Mouse (Mus musculus) heart, adult 2 months (tissue): ENCODE data around the gene Kcnip3. TPM values are rescaled to one million over a fixed set of nuclear protein-coding genes. Genes with fewer than 3 reads are reported as not detected.

ENCODE experiments used
- DNase-seq, 2 experiments: peaks; one replicate each; pipeline ENCODE4 v3.0.0; 2021
- H3K27ac ChIP-seq: fragments of 200-600 bp; 2 replicates; pipeline ENCODE4 v1.8.1; 2022
- H3K27me3 ChIP-seq: fragments of 200-500 bp; 2 replicates; pipeline ENCODE4 v1.6.1; 2012; ENCODE audit warnings: mild to moderate bottlenecking, low read length, inconsistent platforms, mixed read lengths; ENCODE audit not compliant: control insufficient read depth, insufficient read depth
- H3K36me3 ChIP-seq: fragments of 200-500 bp; 2 replicates; pipeline ENCODE4 v1.6.1; 2012; ENCODE audit warnings: low read length, inconsistent platforms; ENCODE audit not compliant: control insufficient read depth, insufficient read depth
- H3K4me1 ChIP-seq: fragments of 200-500 bp; 2 replicates; pipeline ENCODE4 v1.6.1; 2011; ENCODE audit warnings: low read length; ENCODE audit not compliant: control insufficient read depth, insufficient read depth
- H3K4me3 ChIP-seq: fragments of 200-600 bp; 2 replicates; pipeline ENCODE4 v1.8.1; 2022
- H3K79me2 ChIP-seq: fragments of 200-500 bp; replicated peaks from 2 replicates; pipeline ENCODE4 v1.6.1; 2012; ENCODE audit warnings: mild to moderate bottlenecking, inconsistent platforms, low read length, moderate library complexity, mixed read lengths; ENCODE audit not compliant: control insufficient read depth, insufficient read depth
- H3K9ac ChIP-seq: fragments of 200-500 bp; 2 replicates; pipeline ENCODE4 v1.6.1; 2012; ENCODE audit warnings: low read depth, mild to moderate bottlenecking, control low read depth, inconsistent platforms, low read length, mixed read lengths
- CTCF ChIP-seq: fragments of 200-600 bp; IDR thresholded peaks from 2 replicates; pipeline ENCODE4 v1.8.1; 2022; ENCODE audit warnings: antibody characterized with exemption, mild to moderate bottlenecking, moderate library complexity
- EP300 ChIP-seq: fragments of 200-500 bp; IDR thresholded peaks from 2 replicates; pipeline ENCODE4 v1.6.1; 2011; ENCODE audit warnings: low read depth, low read length, control low read depth; ENCODE audit not compliant: insufficient read depth
- POLR2A ChIP-seq: fragments of 200-500 bp; IDR thresholded peaks from 2 replicates; pipeline ENCODE4 v1.6.1; 2011; ENCODE audit warnings: mild to moderate bottlenecking, low read depth, low read length, control low read depth; ENCODE audit not compliant: insufficient read depth
- WGBS: fragments of 180-500 bp; shearing (Covaris S2); methylation state at CpG from one replicate; pipeline ENCODE4 v1.1.7; 2018; 5-methylcytosine and 5-hydroxymethylcytosine counted together
- intact Hi-C: fragments of 180-260 bp; cut with DNase I; formaldehyde crosslinking; loops from one replicate; pipeline ENCODE4 v1.15.1; 2025
- polyA plus RNA-seq: library from polyadenylated mRNA; depleted of rRNA; stranded (reverse); fragments of >200 nt; gene quantifications from 2 replicates; pipeline ENCODE4 v1.2.3, GENCODE M21; 2012
- total RNA-seq, 2 experiments: library from RNA; stranded (reverse); gene quantifications; 2 replicates each; pipeline ENCODE4 v1.2.3; 2021

Kcnip3 gene
- total and polyA plus RNA-seq, 3 experiments, result 1.1 to 1.3 (median 1.2) TPM

GRCm38 (mm10) chr2:127444055-127444789 is 77.7 kb downstream of the Kcnip3 start, which contains the start of gene Fahd2a:
Gene Fahd2a, minus strand, starts transcription at chr2:127444565.
- intact Hi-C loops, result no loop called here
- peak within 1 kb of the TSS; percentile 71 for H3K9ac ChIP-seq
- no peaks in the 10 kb centered on the region for H3K27me3 ChIP-seq
- H3K4me1 ChIP-seq, result no peaks in the 10 kb centered on the region; the same call in none of the 2 replicates
- no peaks in the 10 kb centered on the region for H3K79me2 ChIP-seq
- TF ChIP-seq CTCF (peak; percentile 18; the same call in 1 of the 2 replicates), EP300 (no peak), POLR2A (peak; percentile 69)
- H3K4me3 ChIP-seq, result peak within 1 kb of the TSS; percentile 61
- WGBS, result 3% methylated on average over 37 of the region's 37 CpGs
- peak within 1 kb of the TSS; percentile 56 for H3K27ac ChIP-seq
- no peaks in the 10 kb centered on the region for H3K36me3 ChIP-seq
- DNase-seq, result peak; percentile 85 to 86

GRCm38 (mm10) chr2:127437697-127438096 is 84.2 kb downstream of the Kcnip3 start:
- 75% methylated on average over 5 of the region's 5 CpGs for WGBS
- H3K4me3 ChIP-seq, result no peak overlapping the region
- no peak overlapping the region for H3K9ac ChIP-seq
- TF ChIP-seq CTCF (no peak), POLR2A (no peak), EP300 (no peak)
- no peaks in the 10 kb centered on the region for H3K36me3 ChIP-seq
- intact Hi-C loops, result no loop called here
- H3K79me2 ChIP-seq, result no peaks in the 10 kb centered on the region
- DNase-seq, result no peak
- no peaks in the 10 kb centered on the region for H3K4me1 ChIP-seq
- no peaks in the 10 kb centered on the region for H3K27me3 ChIP-seq
- H3K27ac ChIP-seq, result no peak overlapping the region

- H3K4me1 ChIP-seq, result no peaks in the 10 kb centered on the region
- intact Hi-C loops, result no loop called here
- H3K27ac ChIP-seq, result no peak overlapping the region
- H3K4me3 ChIP-seq, result no peak overlapping the region
- no peaks in the 10 kb centered on the region for H3K36me3 ChIP-seq
- no peaks in the 10 kb centered on the region for H3K79me2 ChIP-seq
- TF ChIP-seq CTCF (no peak), POLR2A (no peak), EP300 (no peak)
- no peak overlapping the region for H3K9ac ChIP-seq
- no peak for DNase-seq
- H3K27me3 ChIP-seq, result no peaks in the 10 kb centered on the region
- WGBS, result 91% methylated on average over 2 of the region's 2 CpGs
Observed at GRCm38 (mm10) chr2:127435554-127435953, 86.3 kb downstream of the Kcnip3 start.

GRCm38 (mm10) chr2:127435135-127435534 is 86.8 kb downstream of the Kcnip3 start:
- intact Hi-C loops, result no loop called here
- H3K27me3 ChIP-seq, result no peaks in the 10 kb centered on the region
- no peak overlapping the region for H3K9ac ChIP-seq
- DNase-seq, result peak in 1 of 2 experiments; percentile 44
- no peaks in the 10 kb centered on the region for H3K36me3 ChIP-seq
- peak; percentile 65 for TF ChIP-seq CTCF
- no peak for TF ChIP-seq POLR2A
- no peaks in the 10 kb centered on the region for H3K79me2 ChIP-seq
- H3K4me3 ChIP-seq, result no peak overlapping the region
- WGBS, result 19% methylated on average over 2 of the region's 2 CpGs
- no peaks in the 10 kb centered on the region for H3K4me1 ChIP-seq
- H3K27ac ChIP-seq, result no peak overlapping the region

DNA sequence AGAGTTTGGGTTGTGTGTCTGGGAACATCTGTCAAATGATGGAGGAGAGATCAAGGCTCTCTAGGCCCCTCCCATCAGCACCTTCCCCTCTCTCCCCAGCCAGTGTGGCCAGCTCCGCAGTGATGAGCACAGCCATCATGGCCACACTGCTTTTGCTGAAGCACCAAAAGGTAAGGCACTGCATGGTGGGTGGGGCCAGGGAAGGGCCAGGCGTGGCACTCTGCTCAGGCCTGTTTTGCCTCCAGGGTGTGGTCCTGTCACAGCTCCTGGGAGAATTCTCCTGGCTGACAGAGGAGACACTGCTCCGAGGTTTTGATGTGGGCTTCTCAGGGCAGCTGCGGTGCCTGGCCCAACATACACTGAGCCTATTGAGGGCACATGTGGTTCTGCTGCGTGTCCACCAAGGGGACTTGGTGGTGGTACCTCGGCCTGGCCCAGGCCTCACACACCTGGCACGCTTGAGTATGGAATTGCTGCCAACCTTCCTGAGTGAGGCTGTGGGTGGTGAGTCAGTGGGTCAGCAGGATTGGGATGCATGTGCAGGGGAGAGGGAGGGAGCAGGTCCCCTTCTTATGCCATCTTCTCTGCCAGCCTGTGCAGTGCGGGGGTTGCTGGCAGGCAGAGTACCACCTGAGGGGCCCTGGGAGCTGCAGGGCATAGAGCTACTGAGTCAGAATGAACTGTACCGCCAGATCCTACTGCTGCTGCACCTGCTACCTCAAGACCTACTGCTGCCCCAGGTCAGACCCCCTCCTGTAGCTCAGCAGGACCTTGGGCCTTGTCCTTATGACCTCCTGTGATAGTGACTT is 88.2 kb downstream of the Kcnip3 start:
- Histone ChIP-seq H3K27me3 (no peaks in the 10 kb centered on the region), H3K27ac (no peak overlapping the region), H3K4me1 (no peaks in the 10 kb centered on the region), H3K36me3 (no peaks in the 10 kb centered on the region), H3K4me3 (no peak overlapping the region), H3K9ac (no peak overlapping the region), H3K79me2 (no peaks in the 10 kb centered on the region)
- intact Hi-C loops, result no loop called here
- 81% methylated on average over 9 of the region's 9 CpGs for WGBS
- no peak for TF ChIP-seq CTCF
- no peak for TF ChIP-seq POLR2A
- no peak for TF ChIP-seq EP300
- no peak for DNase-seq

- 8% methylated on average over 3 of the region's 3 CpGs for WGBS
- Histone ChIP-seq H3K79me2 (no peaks in the 10 kb centered on the region), H3K27me3 (no peaks in the 10 kb centered on the region), H3K4me1 (no peaks in the 10 kb centered on the region), H3K4me3 (no peak overlapping the region), H3K36me3 (no peaks in the 10 kb centered on the region), H3K9ac (no peak overlapping the region), H3K27ac (no peak overlapping the region)
- intact Hi-C loops, result loop anchor here (1.0 kb wide), 1 partner anchor 68 kb away; no protein-coding TSS in a partner anchor
- TF ChIP-seq POLR2A (no peak), CTCF (peak; percentile 86), EP300 (0 out of 2 replicates have a peak, but pooled peaks have one; percentile 6)
- DNase-seq, result peak; percentile 36 to 37
Observed at GRCm38 (mm10) chr2:127430238-127430637, 91.7 kb downstream of the Kcnip3 start.
